Mouse (Mus musculus): ENCODE data around the gene Gm3106.
"Not testable (repeated sequence)": the region's sequence is repeated elsewhere in the genome, so short reads cannot be mapped to it uniquely, and the experiment has no call there.

The Gm3106 gene

GRCm38 (mm10) chr5:94217705-94218104, at the start of gene Gm3106:
Gm3106 (plus strand) TSS chr5:94218005.
- DNase-seq (ENCODE audit: low spot score in 2 of 2) = not testable (repeated sequence)

Data from left cerebral cortex, adult 9 months (tissue).